Mouse (Mus musculus): ENCODE results near the gene Lonp2. TPM values are rescaled to one million over a fixed set of nuclear protein-coding genes. Genes with fewer than 3 reads are reported as not detected.

Gene Lonp2
- polyA plus RNA-seq, 1 experiment from 2014 or later = 69.9 TPM

Small RNA genes lying within 50 kb of the gene (microRNA-seq; reads per million reads assigned to microRNA genes)
- not detected for gene Gm44348

Other genes with a start within 250 kb of the Lonp2 start
- gene Abcc12, start 43.4 kb upstream of the Lonp2 start, polyA plus RNA-seq (2016; fragmentation: Nextera tagmentation; extraction: Ambion mirVana) = not detected in 2 replicates
- 4.9 and 5.0 TPM in 2 replicates for gene Gm10638, start 121.7 kb downstream of the Lonp2 start, polyA plus RNA-seq (2016; fragmentation: Nextera tagmentation; extraction: Ambion mirVana)
- gene Siah1a, start 121.9 kb downstream of the Lonp2 start, polyA plus RNA-seq (2016; fragmentation: Nextera tagmentation; extraction: Ambion mirVana) = 38.3 and 40.0 TPM in 2 replicates